Mouse (Mus musculus): ENCODE results near the gene Dusp10.

DNA sequence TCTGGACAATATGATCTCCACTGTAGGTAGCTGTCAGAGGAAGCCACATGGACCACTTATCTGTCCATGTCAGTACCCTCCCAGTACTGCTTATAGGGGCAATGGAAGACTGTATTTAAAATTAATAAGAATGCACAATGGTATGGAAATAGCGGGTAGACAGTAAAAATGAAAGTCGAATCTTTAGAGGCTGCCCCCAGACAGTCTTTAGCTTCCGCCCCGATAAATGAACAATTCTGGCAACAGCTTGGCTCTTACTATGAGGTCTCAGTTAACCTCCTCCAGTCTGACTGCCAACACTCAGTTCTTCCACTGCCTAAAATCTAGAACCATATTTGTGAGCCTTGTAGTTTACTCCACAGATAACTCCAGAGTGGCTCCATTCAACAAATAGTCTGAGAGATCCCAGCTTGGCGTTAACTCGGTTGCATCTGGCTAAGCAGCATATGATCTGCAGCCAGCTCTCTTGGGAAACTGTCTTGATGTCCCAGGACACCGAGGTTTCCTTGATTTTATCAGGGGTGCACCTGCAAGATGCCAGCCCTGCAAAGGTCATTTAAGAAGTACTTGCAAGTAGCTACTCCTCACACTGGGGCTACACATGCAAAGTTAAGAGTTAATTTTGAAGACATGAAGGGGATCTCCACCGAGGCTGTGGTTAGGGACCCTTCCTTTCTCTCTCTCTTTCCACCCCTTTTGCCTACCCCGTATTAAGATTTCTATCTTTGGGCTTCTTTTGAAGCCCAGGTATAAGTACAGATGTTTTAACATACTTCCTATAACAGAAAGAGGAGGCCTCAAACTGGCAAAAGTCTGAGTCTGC, 88.0 kb downstream of the Dusp10 start:
- TF ChIP-seq POLR2A (IDR thresholded peaks at IDR 0.05; ENCODE audit: insufficient read depth, low read depth, low read length) (no peak), CTCF (IDR thresholded peaks at IDR 0.05) (no peak)
